Mouse (Mus musculus) layer of hippocampus, postnatal 36 days (tissue): ENCODE data around the gene Gm13178. TPM values are rescaled to one million over a fixed set of nuclear protein-coding genes. Genes with fewer than 3 reads are reported as not detected.

Source experiments
- DNase-seq, 2 experiments: peaks; one replicate each; pipeline ENCODE4 v3.0.0; 2022
- total RNA-seq, 2 experiments: library from RNA; stranded (reverse); gene quantifications; 2 replicates each; pipeline ENCODE4 v1.2.3; 2021

The Gm13178 gene
- not detected for total RNA-seq

DNA sequence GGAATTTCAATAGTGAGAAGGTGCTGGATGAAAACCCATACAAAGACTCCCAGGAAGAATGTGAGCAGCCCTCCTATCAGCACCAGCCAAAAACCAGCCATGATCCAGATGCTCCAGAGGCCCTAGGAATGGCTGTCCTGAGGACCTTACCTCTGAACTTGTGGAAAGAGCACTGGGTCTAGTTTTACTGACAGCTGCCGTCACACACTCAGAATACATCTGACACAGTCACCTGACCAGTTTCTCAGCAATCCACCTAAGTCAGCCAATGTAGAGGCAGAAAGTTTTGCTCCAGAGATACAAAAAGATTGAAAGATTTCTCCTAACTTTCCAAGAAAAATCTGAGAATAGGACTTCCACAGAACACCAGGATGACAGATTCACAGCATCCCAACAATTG, at the start of gene Gm13178:
Gm13178 (minus strand) TSS at position 101 of the 400 bp plus-strand sequence.
- DNase-seq: no peak

DNA sequence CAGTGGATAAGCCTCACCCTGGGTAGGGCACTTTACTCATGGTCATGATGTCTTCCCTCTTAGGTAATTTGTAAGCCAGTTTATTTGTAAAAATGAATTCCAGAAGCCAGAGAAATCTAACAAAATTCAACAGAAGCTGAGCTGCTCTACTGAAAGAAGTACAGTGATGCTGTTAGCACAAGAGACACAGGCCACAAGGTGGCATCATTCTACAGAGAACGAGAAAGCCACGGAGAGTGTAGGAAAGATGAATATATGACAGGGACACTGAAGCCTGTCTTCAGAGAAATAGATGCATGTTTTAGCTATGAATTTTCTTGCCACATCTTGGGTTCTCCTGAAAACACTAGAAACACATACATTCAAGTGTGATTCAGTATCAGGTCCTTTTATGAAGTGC, 44.5 kb upstream of the Gm13178 start:
- DNase-seq: peak; percentile 9 to 31

DNA sequence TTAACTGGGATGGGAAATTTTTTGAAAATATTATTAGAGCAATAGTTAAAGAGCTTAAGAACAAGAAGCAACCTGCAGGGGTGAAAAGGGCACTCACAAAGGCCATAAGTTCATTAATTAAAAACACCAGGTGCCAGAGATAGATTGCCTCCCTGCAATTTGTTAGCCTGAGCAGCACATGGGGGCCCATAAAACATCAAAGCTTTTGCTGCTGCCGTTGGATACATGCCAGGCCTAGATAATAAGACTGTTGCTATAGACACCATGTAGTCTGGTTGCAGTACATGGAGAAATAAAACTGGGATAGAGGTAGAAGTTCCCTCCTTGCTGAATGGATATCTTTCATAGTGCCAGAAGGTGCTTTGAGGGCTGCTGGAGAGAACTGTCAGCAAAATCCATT, 27.9 kb upstream of the Gm13178 start:
- no peak for DNase-seq

DNA sequence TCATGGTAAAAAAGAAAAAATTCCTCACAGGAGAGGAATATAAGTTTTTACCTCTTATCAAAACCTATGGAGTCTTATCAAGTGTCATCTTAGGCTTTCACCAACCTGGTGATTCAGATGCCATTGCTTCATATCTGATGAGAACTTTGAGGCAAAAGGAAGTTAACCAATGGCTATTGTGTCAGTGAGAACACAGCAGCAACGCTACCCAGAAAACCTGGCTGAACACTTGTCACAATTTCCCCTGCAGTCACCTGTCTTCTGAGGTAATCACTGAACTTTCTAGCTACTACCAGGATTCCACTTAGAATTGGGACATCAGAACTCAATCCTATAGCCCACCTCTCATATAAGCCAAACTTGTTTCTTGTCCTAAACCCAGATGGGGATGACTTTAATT, 1.5 kb downstream of the Gm13178 start:
- no peak for DNase-seq

DNA sequence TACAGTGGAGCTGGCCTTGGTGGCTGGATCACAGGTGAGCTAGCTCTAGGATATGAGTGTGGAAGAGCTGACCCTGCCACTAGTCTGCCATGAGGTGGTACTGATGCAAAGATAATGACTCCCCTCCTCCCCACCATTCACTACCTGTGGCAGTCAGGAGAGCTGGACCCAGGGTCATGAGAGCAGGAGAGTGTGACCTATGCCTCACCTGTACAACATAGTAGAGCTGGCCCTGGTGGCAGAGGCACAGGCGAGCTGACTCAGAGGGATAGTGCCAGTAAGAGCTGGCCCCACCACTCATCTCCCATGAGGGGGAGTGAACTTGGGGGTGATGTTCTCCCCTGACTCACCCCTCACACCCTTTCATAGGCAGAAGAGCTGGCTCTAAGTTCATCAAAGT, 2.9 kb downstream of the Gm13178 start:
- no peak for DNase-seq

DNA sequence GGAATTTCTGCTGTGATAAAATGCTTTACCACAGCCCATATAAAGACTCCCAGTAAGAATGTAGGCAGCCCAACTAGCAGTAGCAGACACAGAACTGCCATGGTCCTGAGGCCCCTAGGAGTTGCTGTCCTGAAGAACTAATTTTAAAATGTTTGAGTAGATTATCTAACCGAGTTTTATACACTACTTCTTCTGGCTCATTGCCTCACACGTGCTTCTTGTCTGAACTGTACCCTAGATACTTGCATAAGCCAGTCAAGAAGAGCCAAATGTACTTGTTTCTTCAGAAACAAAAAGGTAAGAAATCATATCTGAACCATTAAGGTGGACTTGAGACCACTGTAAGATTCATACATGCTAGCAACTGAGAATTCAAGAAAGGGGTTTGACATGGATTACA, 34.9 kb downstream of the Gm13178 start, which contains the start of gene Gm436:
Gm436 (minus strand) TSS at position 101 of the 400 bp plus-strand sequence.
- no peak for DNase-seq

Other genes starting within 250 kb of the Gm13178 start
- not detected for gene 9430007A20Rik, start 201.6 kb downstream of the Gm13178 start, total RNA-seq
- gene Gm13124, start 156.3 kb downstream of the Gm13178 start, total RNA-seq: not detected
- not detected for gene Aadacl4, start 107.7 kb downstream of the Gm13178 start, total RNA-seq
- gene Gm436, start 35.0 kb downstream of the Gm13178 start, total RNA-seq: not detected
- gene Gm438, start 65.2 kb upstream of the Gm13178 start, total RNA-seq: not detected
- gene Dhrs3, start 171.4 kb upstream of the Gm13178 start, total RNA-seq: 10 to 100 TPM; 27.6 to 31.0 TPM